Mouse (Mus musculus) common myeloid progenitor, adult 5-6 weeks (primary cell): Measurements from ENCODE around the gene Utp11. TPM values are rescaled to one million over a fixed set of nuclear protein-coding genes. Genes with fewer than 3 reads are reported as not detected.

Source experiments
- ATAC-seq: replicated peaks from 2 replicates; pipeline ENCODE4 v1.8.0; 2016; ENCODE audit warnings: low read depth, mild to moderate bottlenecking, moderate TSS enrichment, inconsistent platforms; ENCODE audit not compliant: poor library complexity, severe bottlenecking
- total RNA-seq: library from RNA; stranded (forward); fragments of 200-1000, 187-1606 nt; gene quantifications from 2 replicates; pipeline ENCODE4 v1.2.3, GENCODE M21; 2017

The Utp11 gene
- total RNA-seq, 1 experiment from 2014 or later = 98.8 TPM

- peak; percentile 72 for ATAC-seq
Measured at GRCm38 (mm10) chr4:124644974-124645433, 48.4 kb downstream of the Utp11 start.

GRCm38 (mm10) chr4:124643859-124644258 is 49.5 kb downstream of the Utp11 start:
- no peak for ATAC-seq

- no peak for ATAC-seq
Measured at GRCm38 (mm10) chr4:124639715-124640114, 53.7 kb downstream of the Utp11 start.

GRCm38 (mm10) chr4:124633281-124633680 is 60.1 kb downstream of the Utp11 start:
- peak; percentile 79 for ATAC-seq

- no peak for ATAC-seq
Measured at GRCm38 (mm10) chr4:124632856-124633255, 60.5 kb downstream of the Utp11 start.

- ATAC-seq = no peak
Measured at GRCm38 (mm10) chr4:124631456-124631855, 61.9 kb downstream of the Utp11 start.

Other genes with a start within 250 kb of the Utp11 start
- gene 3100002H09Rik, start 82.8 kb downstream of the Utp11 start, total RNA-seq = not detected in 2 replicates
- gene Pou3f1, start 36.8 kb downstream of the Utp11 start, total RNA-seq = not detected in 2 replicates
- gene Fhl3, start 7.1 kb upstream of the Utp11 start, total RNA-seq = 4.1 and 5.3 TPM in 2 replicates
- 162 and 189 TPM in 2 replicates for gene Sf3a3, start 21.2 kb upstream of the Utp11 start, total RNA-seq
- gene Inpp5b, start 48.2 kb upstream of the Utp11 start, total RNA-seq = 32.2 and 50.2 TPM in 2 replicates
- gene Mtf1, start 108.5 kb upstream of the Utp11 start, total RNA-seq = 26.1 and 35.9 TPM in 2 replicates
- 33.4 and 55.0 TPM in 2 replicates for gene Yrdc, start 157.1 kb upstream of the Utp11 start, total RNA-seq
- gene 1110065P20Rik, start 157.6 kb upstream of the Utp11 start, total RNA-seq = 2.9 and 7.0 TPM in 2 replicates
- gene Maneal, start 168.6 kb upstream of the Utp11 start, total RNA-seq = 0.55 TPM in 1 of 2 replicates, not detected in the other
- not detected in 2 replicates for gene Epha10, start 187.3 kb upstream of the Utp11 start, total RNA-seq
- 12.0 and 14.3 TPM in 2 replicates for gene 9930104L06Rik, start 243.4 kb upstream of the Utp11 start, total RNA-seq
- 108 and 117 TPM in 2 replicates for gene Cdca8, start 245.7 kb upstream of the Utp11 start, total RNA-seq